In genomic region chr7:67459810-67460209, GRCm38 (mm10) we compare ENCODE assay signal across 8 mouse cellular contexts.
DNase-seq lines count a peak whose midpoint lies in the region; ATAC-seq lines count a peak whose summit lies in the region.

No protein-coding gene starts in this region.

- H3K4me1 ChIP-seq in heart, embryonic 12.5 days (replicated peaks), result peaks cover 55% of the 10 kb centered on the region
- H3K4me1 ChIP-seq in stomach, embryonic 15.5 days, result peaks cover 18% of the 10 kb centered on the region
- H3K4me1 ChIP-seq in midbrain, embryonic 16.5 days (ENCODE audit: control insufficient read depth, insufficient read depth, low read length), result peaks cover 7% of the 10 kb centered on the region; the same call in 1 of the 2 replicates

- peak overlapping the region; percentile 9; the same call in 1 of the 2 replicates for H3K4me2 ChIP-seq in heart, embryonic 12.5 days
- no peak overlapping the region for H3K4me2 ChIP-seq in stomach, embryonic 15.5 days
- no peak overlapping the region for H3K4me2 ChIP-seq in midbrain, embryonic 16.5 days (ENCODE audit: low read length)

- H3K4me3 ChIP-seq in heart, embryonic 12.5 days, result no peak overlapping the region
- no peak overlapping the region for H3K4me3 ChIP-seq in stomach, embryonic 15.5 days (replicated peaks)
- H3K4me3 ChIP-seq in midbrain, embryonic 16.5 days (ENCODE audit: low read depth, low read length), result no peak overlapping the region

- peak; percentile 30 for DNase-seq in thymus, postnatal 4 days
- DNase-seq in thymus, adult 18-20 months, result no peak
- peak; percentile 26 for DNase-seq in liver
- DNase-seq in spleen, adult 18-20 months, result no peak
- DNase-seq in cerebellum, adult 9-10 months, result no peak

- peak overlapping the region; percentile 39; the same call in 1 of the 2 replicates for H3K27ac ChIP-seq in heart, embryonic 12.5 days (ENCODE audit: poor library complexity, severe bottlenecking)
- H3K27ac ChIP-seq in stomach, embryonic 15.5 days, result no peak overlapping the region
- H3K27ac ChIP-seq in midbrain, embryonic 16.5 days (ENCODE audit: low read length), result no peak overlapping the region

- WGBS in heart, embryonic 12.5 days, result 25% methylated on average over 10 of the region's 10 CpGs
- 47% methylated on average over 10 of the region's 10 CpGs for WGBS in stomach, embryonic 15.5 days
- WGBS in midbrain, embryonic 16.5 days, result 84% methylated on average over 10 of the region's 10 CpGs

- no peaks in the 10 kb centered on the region for H3K9me3 ChIP-seq in heart, embryonic 12.5 days (replicated peaks)
- no peaks in the 10 kb centered on the region for H3K9me3 ChIP-seq in stomach, embryonic 15.5 days
- H3K9me3 ChIP-seq in midbrain, embryonic 16.5 days (replicated peaks; ENCODE audit: control insufficient read depth, low read length, poor library complexity, severe bottlenecking), result no peaks in the 10 kb centered on the region

- H3K9ac ChIP-seq in heart, embryonic 12.5 days, result no peak overlapping the region
- H3K9ac ChIP-seq in stomach, embryonic 15.5 days, result no peak overlapping the region
- H3K9ac ChIP-seq in midbrain, embryonic 16.5 days (ENCODE audit: low read depth, low read length), result no peak overlapping the region

- H3K27me3 ChIP-seq in heart, embryonic 12.5 days (replicated peaks), result no peaks in the 10 kb centered on the region
- H3K27me3 ChIP-seq in stomach, embryonic 15.5 days (replicated peaks), result no peaks in the 10 kb centered on the region
- 0 out of 2 replicates have a peak, but pooled peaks cover 2% of the 10 kb centered on the region for H3K27me3 ChIP-seq in midbrain, embryonic 16.5 days (ENCODE audit: control insufficient read depth, insufficient read depth, low read depth, low read length)

- H3K36me3 ChIP-seq in heart, embryonic 12.5 days, result no peaks in the 10 kb centered on the region
- H3K36me3 ChIP-seq in stomach, embryonic 15.5 days, result no peaks in the 10 kb centered on the region
- H3K36me3 ChIP-seq in midbrain, embryonic 16.5 days (ENCODE audit: control insufficient read depth, insufficient read depth, low read length), result no peaks in the 10 kb centered on the region

- ATAC-seq in heart, embryonic 12.5 days (ENCODE audit: insufficient number of reproducible peaks, low FRiP score), result peak; percentile 47; the same call in 1 of the 2 replicates
- 0 out of 2 replicates have a peak, but pooled peaks have one; percentile 45 for ATAC-seq in stomach, embryonic 15.5 days (ENCODE audit: insufficient read depth, low FRiP score, low read depth)
- ATAC-seq in midbrain, embryonic 16.5 days, result no peak

Comparison
In these comparisons a context has a peak if more than half of its experiments do, and no peak if none do; other contexts are left out.
1. DNase-seq: peak in thymus, postnatal 4 days (single experiment) and liver (single experiment); none in thymus, adult 18-20 months (0 of 2), spleen, adult 18-20 months (0 of 2) and cerebellum, adult 9-10 months (single experiment).